Mouse (Mus musculus): ENCODE results near the gene Otx2. TPM values are rescaled to one million over a fixed set of nuclear protein-coding genes. Genes with fewer than 3 reads are reported as not detected.
"Not testable (repeated sequence)": the region's sequence is repeated elsewhere in the genome, so short reads cannot be mapped to it uniquely, and the experiment has no call there.

The Otx2 gene
- polyA plus RNA-seq, 1 experiment from 2014 or later = 155 TPM

DNA sequence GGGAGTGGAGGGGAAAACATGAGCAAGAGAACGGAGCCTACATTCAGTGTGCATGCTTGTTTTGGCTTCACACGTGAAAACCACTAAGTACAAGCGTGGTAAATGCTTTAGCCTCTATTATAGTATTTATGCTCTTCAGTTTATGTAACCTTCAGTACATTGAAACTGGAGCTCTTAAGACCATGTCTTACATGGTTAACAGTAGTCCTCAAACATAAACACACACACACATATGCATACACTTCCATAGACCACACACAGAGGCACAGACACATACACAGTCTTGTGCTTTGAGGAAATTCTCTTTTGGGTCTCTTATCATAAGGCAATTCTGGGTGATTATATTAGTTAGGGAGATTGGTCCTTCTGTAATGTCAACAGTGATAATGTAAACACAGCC, 40.5 kb downstream of the Otx2 start:
- WGBS = 92% methylated on average over 3 of the region's 3 CpGs
- H3K4me2 ChIP-seq (replicated peaks) = no peak overlapping the region
- H3K27ac ChIP-seq = no peak overlapping the region

DNA sequence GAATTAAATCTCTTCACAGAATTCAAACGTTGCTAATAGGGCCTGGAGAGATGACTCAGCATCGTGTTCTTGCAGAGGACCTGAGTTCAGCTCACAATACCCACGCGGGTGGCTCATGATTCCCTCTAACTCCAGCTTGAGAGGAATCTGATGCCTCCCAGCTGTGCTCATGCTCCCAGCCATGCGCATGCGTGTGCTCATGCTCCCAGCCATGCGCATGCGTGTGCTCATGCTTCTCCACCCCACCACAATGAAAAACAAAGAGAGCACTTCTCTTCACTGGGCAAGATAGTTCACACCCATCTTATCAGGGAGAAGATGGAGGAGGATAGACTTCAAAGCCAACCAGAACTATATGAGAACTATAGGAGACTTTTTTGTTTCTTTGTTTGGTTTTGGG, 41.3 kb downstream of the Otx2 start:
- H3K9ac ChIP-seq (replicated peaks) = no peak overlapping the region
- H3K27me3 ChIP-seq = 0 out of 2 replicates have a peak, but pooled peaks cover 3% of the 10 kb centered on the region
- no peaks in the 10 kb centered on the region for H3K36me3 ChIP-seq
- 86% methylated on average over 8 of the region's 8 CpGs for WGBS
- H3K9me3 ChIP-seq = no peaks in the 10 kb centered on the region
- no peaks in the 10 kb centered on the region for H3K4me1 ChIP-seq (replicated peaks)
- no peak for ATAC-seq
- H3K4me2 ChIP-seq (replicated peaks) = no peak overlapping the region
- H3K27ac ChIP-seq = no peak overlapping the region
- no peak overlapping the region for H3K4me3 ChIP-seq (replicated peaks)

More for the DNA sequence above, 40.5 kb downstream of the Otx2 start:
- Histone ChIP-seq H3K4me1 (replicated peaks) (no peaks in the 10 kb centered on the region), H3K4me3 (replicated peaks) (no peak overlapping the region), H3K9me3 (no peaks in the 10 kb centered on the region), H3K27me3 (0 out of 2 replicates have a peak, but pooled peaks cover 3% of the 10 kb centered on the region), H3K9ac (replicated peaks) (no peak overlapping the region), H3K36me3 (no peaks in the 10 kb centered on the region)
- ATAC-seq = no peak

- H3K36me3 ChIP-seq = no peaks in the 10 kb centered on the region
- H3K9ac ChIP-seq (replicated peaks) = no peak overlapping the region
- no peak overlapping the region for H3K4me3 ChIP-seq (replicated peaks)
- H3K4me1 ChIP-seq (replicated peaks) = no peaks in the 10 kb centered on the region
- H3K4me2 ChIP-seq (replicated peaks) = no peak overlapping the region
- ATAC-seq = no peak
- no peak overlapping the region for H3K27ac ChIP-seq
- 0 out of 2 replicates have a peak, but pooled peaks cover 3% of the 10 kb centered on the region for H3K27me3 ChIP-seq
- H3K9me3 ChIP-seq = no peaks in the 10 kb centered on the region
- 93% methylated on average over 2 of the region's 2 CpGs for WGBS
These were observed 42.1 kb downstream of the Otx2 start for GRCm38 (mm10) chr14:48631486-48631885.

DNA sequence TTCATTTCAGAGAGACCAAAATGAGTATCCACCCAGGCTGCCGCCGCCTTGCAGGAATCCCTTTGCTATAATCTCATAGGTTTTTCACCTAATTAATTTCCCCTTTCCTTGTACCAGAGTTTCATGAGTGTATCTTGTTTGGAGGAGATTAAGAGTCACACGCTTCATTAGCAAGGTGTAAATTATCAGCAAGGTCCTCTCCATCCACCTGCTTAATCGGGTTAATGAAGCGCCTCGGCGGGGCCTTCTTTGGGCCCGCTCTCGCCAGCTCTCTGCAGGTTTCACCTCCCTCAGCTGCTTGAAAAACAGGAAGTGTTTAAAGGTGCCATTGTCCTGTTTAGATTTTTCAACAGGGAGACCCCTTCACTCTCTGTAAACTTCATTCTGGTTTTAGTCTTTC, 44.2 kb downstream of the Otx2 start:
- WGBS = 77% methylated on average over 9 of the region's 9 CpGs
- no peaks in the 10 kb centered on the region for H3K9me3 ChIP-seq
- H3K27me3 ChIP-seq = 0 out of 2 replicates have a peak, but pooled peaks cover 3% of the 10 kb centered on the region
- H3K36me3 ChIP-seq = no peaks in the 10 kb centered on the region
- H3K4me2 ChIP-seq (replicated peaks) = no peak overlapping the region
- no peak overlapping the region for H3K9ac ChIP-seq (replicated peaks)
- H3K4me3 ChIP-seq (replicated peaks) = no peak overlapping the region
- no peak overlapping the region for H3K27ac ChIP-seq
- ATAC-seq = no peak
- H3K4me1 ChIP-seq (replicated peaks) = peaks cover 12% of the 10 kb centered on the region

DNA sequence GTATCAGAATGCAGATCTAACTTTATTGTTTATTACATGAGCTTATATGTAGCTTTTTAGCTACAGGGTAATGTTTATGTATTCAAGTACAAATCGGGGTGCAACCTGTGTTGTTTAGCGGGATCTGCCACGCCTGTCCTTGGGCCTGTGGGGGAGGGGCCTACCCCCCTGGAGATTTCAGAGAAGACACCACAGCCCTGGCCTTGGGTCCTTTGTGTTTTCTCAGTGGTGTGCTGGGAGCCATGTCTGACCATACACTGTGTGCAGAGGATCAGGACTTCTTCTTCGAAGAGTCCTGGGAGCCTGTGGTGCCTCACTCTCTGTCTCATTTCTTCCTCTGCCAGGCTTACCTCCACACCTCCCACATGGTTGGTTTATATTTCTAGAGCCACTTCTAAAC, 47.3 kb downstream of the Otx2 start:
- Histone ChIP-seq H3K9me3 (no peaks in the 10 kb centered on the region), H3K36me3 (no peaks in the 10 kb centered on the region), H3K4me3 (replicated peaks) (no peak overlapping the region), H3K27ac (no peak overlapping the region), H3K27me3 (no peaks in the 10 kb centered on the region), H3K9ac (replicated peaks) (no peak overlapping the region), H3K4me1 (replicated peaks) (peaks cover 12% of the 10 kb centered on the region), H3K4me2 (replicated peaks) (no peak overlapping the region)
- no peak for ATAC-seq
- 82% methylated on average over 4 of the region's 4 CpGs for WGBS

GRCm38 (mm10) chr14:48625331-48625694, 48.3 kb downstream of the Otx2 start:
- Histone ChIP-seq H3K27me3 (no peaks in the 10 kb centered on the region), H3K4me1 (replicated peaks) (peaks cover 12% of the 10 kb centered on the region), H3K4me3 (replicated peaks) (no peak overlapping the region), H3K27ac (no peak overlapping the region), H3K36me3 (no peaks in the 10 kb centered on the region), H3K4me2 (replicated peaks) (no peak overlapping the region), H3K9ac (replicated peaks) (no peak overlapping the region), H3K9me3 (no peaks in the 10 kb centered on the region)
- ATAC-seq = no peak; the same call in 1 of the 2 replicates
- 78% methylated on average over 6 of the region's 6 CpGs for WGBS

- Histone ChIP-seq H3K4me3 (replicated peaks) (no peak overlapping the region), H3K9ac (replicated peaks) (no peak overlapping the region), H3K4me2 (replicated peaks) (no peak overlapping the region), H3K27me3 (no peaks in the 10 kb centered on the region), H3K9me3 (no peaks in the 10 kb centered on the region), H3K36me3 (no peaks in the 10 kb centered on the region), H3K27ac (no peak overlapping the region), H3K4me1 (replicated peaks) (peaks cover 12% of the 10 kb centered on the region)
- WGBS = 78% methylated on average over 9 of the region's 9 CpGs
- ATAC-seq = no peak; the same call in 1 of the 2 replicates
These were observed 48.9 kb downstream of the Otx2 start for GRCm38 (mm10) chr14:48624596-48625330.

DNA sequence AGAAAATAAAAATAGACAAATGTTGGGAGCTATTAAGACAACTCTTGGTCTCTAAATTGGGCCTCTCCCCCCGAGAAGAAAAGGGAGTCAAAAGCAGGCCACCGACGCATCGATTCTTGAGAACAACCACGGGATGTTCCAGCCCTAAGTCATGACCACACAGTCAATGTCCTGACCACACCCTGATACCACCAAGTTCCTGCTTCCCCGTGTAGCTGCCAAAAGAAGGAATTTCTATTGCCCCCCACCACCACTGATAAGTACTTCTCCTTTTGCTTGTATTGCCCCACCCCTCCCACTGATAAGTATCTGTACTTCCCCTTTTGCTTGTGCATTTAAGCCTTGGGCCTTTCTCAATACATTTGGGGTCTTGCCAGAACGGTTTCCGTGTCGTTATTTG, 50.9 kb downstream of the Otx2 start:
- not testable (repeated sequence) for H3K36me3 ChIP-seq; H3K9ac ChIP-seq (replicated peaks); H3K27ac ChIP-seq; H3K9me3 ChIP-seq; H3K4me2 ChIP-seq (replicated peaks); H3K4me3 ChIP-seq (replicated peaks); ATAC-seq; H3K27me3 ChIP-seq
- 92% methylated on average over 9 of the region's 9 CpGs for WGBS
- H3K4me1 ChIP-seq (replicated peaks) = peaks cover 12% of the 10 kb centered on the region

- Histone ChIP-seq H3K4me1 (replicated peaks) (peaks cover 12% of the 10 kb centered on the region), H3K9ac (replicated peaks) (no peak overlapping the region), H3K27ac (no peak overlapping the region), H3K4me2 (replicated peaks) (no peak overlapping the region), H3K9me3 (no peaks in the 10 kb centered on the region), H3K27me3 (peaks cover 13% of the 10 kb centered on the region; the same call in 1 of the 2 replicates), H3K36me3 (no peaks in the 10 kb centered on the region), H3K4me3 (replicated peaks) (no peak overlapping the region)
- WGBS = 50% methylated on average over 5 of the region's 5 CpGs
- ATAC-seq = no peak
These were observed 57.3 kb downstream of the Otx2 start for GRCm38 (mm10) chr14:48616361-48616760.

GRCm38 (mm10) chr14:48608641-48609310, 64.8 kb downstream of the Otx2 start:
- Histone ChIP-seq H3K36me3 (no peaks in the 10 kb centered on the region), H3K4me2 (replicated peaks) (peak overlapping the region; percentile 15; the same call in 1 of the 2 replicates), H3K4me3 (replicated peaks) (no peak overlapping the region), H3K9me3 (no peaks in the 10 kb centered on the region), H3K27ac (no peak overlapping the region), H3K27me3 (peaks cover 10% of the 10 kb centered on the region), H3K9ac (replicated peaks) (no peak overlapping the region), H3K4me1 (replicated peaks) (peaks cover 8% of the 10 kb centered on the region)
- WGBS = 58% methylated on average over 15 of the region's 15 CpGs
- peak; percentile 85 for ATAC-seq

Measured in midbrain, embryonic 13.5 days (tissue).